Mouse (Mus musculus): ENCODE measurements at regions not wholly inside any gene's neighbourhood (a gene's known extent, or its start where the extent isn't known, plus 50 kb on each side); places are given as distances from the start of the nearest gene placed in this dataset.

GRCm38 (mm10) chr12:39952854-39953253, 85.0 kb downstream of the Arl4a start:
- Histone ChIP-seq H3K9me3 (ENCODE audit: control insufficient read depth, low read length) (no peaks in the 10 kb centered on the region), H3K4me2 (ENCODE audit: low read depth, low read length) (no peak overlapping the region), H3K27me3 (replicated peaks; ENCODE audit: control insufficient read depth, insufficient read depth, low read length) (no peaks in the 10 kb centered on the region), H3K9ac (ENCODE audit: low read depth, low read length) (no peak overlapping the region), H3K4me3 (ENCODE audit: low read depth, low read length) (no peak overlapping the region), H3K36me3 (ENCODE audit: control insufficient read depth, insufficient read depth, low read length) (no peaks in the 10 kb centered on the region), H3K27ac (replicated peaks; ENCODE audit: low read depth, low read length) (no peak overlapping the region), H3K4me1 (ENCODE audit: control insufficient read depth, insufficient read depth, low read length) (peaks cover 4% of the 10 kb centered on the region)
- DNase-seq (ENCODE audit: low spot score) (no peak), ATAC-seq (ENCODE audit: low read depth) (no peak)
- 64% methylated on average over 4 of the region's 4 CpGs for WGBS

- Histone ChIP-seq H3K9ac (ENCODE audit: low read depth, low read length) (no peak overlapping the region), H3K4me2 (ENCODE audit: low read depth, low read length) (no peak overlapping the region), H3K27ac (replicated peaks; ENCODE audit: low read depth, low read length) (no peak overlapping the region), H3K36me3 (ENCODE audit: control insufficient read depth, insufficient read depth, low read length) (no peaks in the 10 kb centered on the region), H3K27me3 (replicated peaks; ENCODE audit: control insufficient read depth, insufficient read depth, low read length) (no peaks in the 10 kb centered on the region), H3K4me3 (ENCODE audit: low read depth, low read length) (no peak overlapping the region), H3K9me3 (ENCODE audit: control insufficient read depth, low read length) (no peaks in the 10 kb centered on the region), H3K4me1 (ENCODE audit: control insufficient read depth, insufficient read depth, low read length) (peaks cover 3% of the 10 kb centered on the region; the same call in 1 of the 2 replicates)
- no peak for ATAC-seq (ENCODE audit: low read depth)
- WGBS, result 92% methylated on average over 6 of the region's 6 CpGs
- DNase-seq (ENCODE audit: low spot score), result no peak
Observed at GRCm38 (mm10) chr12:39951911-39952310, 85.9 kb downstream of the Arl4a start.

GRCm38 (mm10) chr12:39950270-39950801, 87.5 kb downstream of the Arl4a start:
- Histone ChIP-seq H3K27ac (replicated peaks; ENCODE audit: low read depth, low read length) (no peak overlapping the region), H3K9ac (ENCODE audit: low read depth, low read length) (no peak overlapping the region), H3K4me3 (ENCODE audit: low read depth, low read length) (no peak overlapping the region), H3K9me3 (ENCODE audit: control insufficient read depth, low read length) (no peaks in the 10 kb centered on the region), H3K36me3 (ENCODE audit: control insufficient read depth, insufficient read depth, low read length) (no peaks in the 10 kb centered on the region), H3K27me3 (replicated peaks; ENCODE audit: control insufficient read depth, insufficient read depth, low read length) (no peaks in the 10 kb centered on the region), H3K4me2 (ENCODE audit: low read depth, low read length) (no peak overlapping the region), H3K4me1 (ENCODE audit: control insufficient read depth, insufficient read depth, low read length) (no peaks in the 10 kb centered on the region)
- no peak for ATAC-seq (ENCODE audit: low read depth)
- 75% methylated on average over 7 of the region's 7 CpGs for WGBS
- DNase-seq (ENCODE audit: low spot score), result no peak

GRCm38 (mm10) chr12:39942910-39943309, 94.9 kb downstream of the Arl4a start:
- DNase-seq (ENCODE audit: low spot score) (peak; percentile 32), ATAC-seq (ENCODE audit: low read depth) (no peak)

GRCm38 (mm10) chr12:39941162-39941561, 96.7 kb downstream of the Arl4a start:
- Histone ChIP-seq H3K4me2 (ENCODE audit: low read depth, low read length) (no peak overlapping the region), H3K27ac (replicated peaks; ENCODE audit: low read depth, low read length) (no peak overlapping the region), H3K36me3 (ENCODE audit: control insufficient read depth, insufficient read depth, low read length) (no peaks in the 10 kb centered on the region), H3K9ac (ENCODE audit: low read depth, low read length) (no peak overlapping the region), H3K4me1 (ENCODE audit: control insufficient read depth, insufficient read depth, low read length) (no peaks in the 10 kb centered on the region), H3K4me3 (ENCODE audit: low read depth, low read length) (no peak overlapping the region), H3K27me3 (replicated peaks; ENCODE audit: control insufficient read depth, insufficient read depth, low read length) (no peaks in the 10 kb centered on the region), H3K9me3 (ENCODE audit: control insufficient read depth, low read length) (no peaks in the 10 kb centered on the region)
- DNase-seq (ENCODE audit: low spot score), result no peak
- 82% methylated on average over 1 of the region's 1 CpGs for WGBS
- ATAC-seq (ENCODE audit: low read depth), result no peak

More at GRCm38 (mm10) chr12:39942910-39943309, 94.9 kb downstream of the Arl4a start:
- Histone ChIP-seq H3K4me2 (ENCODE audit: low read depth, low read length) (no peak overlapping the region), H3K4me3 (ENCODE audit: low read depth, low read length) (no peak overlapping the region), H3K4me1 (ENCODE audit: control insufficient read depth, insufficient read depth, low read length) (no peaks in the 10 kb centered on the region), H3K36me3 (ENCODE audit: control insufficient read depth, insufficient read depth, low read length) (no peaks in the 10 kb centered on the region), H3K9me3 (ENCODE audit: control insufficient read depth, low read length) (no peaks in the 10 kb centered on the region), H3K27ac (replicated peaks; ENCODE audit: low read depth, low read length) (no peak overlapping the region), H3K27me3 (replicated peaks; ENCODE audit: control insufficient read depth, insufficient read depth, low read length) (no peaks in the 10 kb centered on the region), H3K9ac (ENCODE audit: low read depth, low read length) (no peak overlapping the region)
- WGBS, result 65% methylated on average over 5 of the region's 5 CpGs

- H3K4me3 ChIP-seq (ENCODE audit: low read depth, low read length), result no peak overlapping the region
- no peak for ATAC-seq (ENCODE audit: low read depth)
- H3K9ac ChIP-seq (ENCODE audit: low read depth, low read length), result no peak overlapping the region
- H3K27ac ChIP-seq (replicated peaks; ENCODE audit: low read depth, low read length), result no peak overlapping the region
- H3K27me3 ChIP-seq (replicated peaks; ENCODE audit: control insufficient read depth, insufficient read depth, low read length), result no peaks in the 10 kb centered on the region
- DNase-seq (ENCODE audit: low spot score), result peak; percentile 51
- H3K9me3 ChIP-seq (ENCODE audit: control insufficient read depth, low read length), result no peaks in the 10 kb centered on the region
- no peaks in the 10 kb centered on the region for H3K36me3 ChIP-seq (ENCODE audit: control insufficient read depth, insufficient read depth, low read length)
- H3K4me2 ChIP-seq (ENCODE audit: low read depth, low read length), result no peak overlapping the region
- H3K4me1 ChIP-seq (ENCODE audit: control insufficient read depth, insufficient read depth, low read length), result no peaks in the 10 kb centered on the region
Observed at GRCm38 (mm10) chr12:39939017-39939416, 98.8 kb downstream of the Arl4a start.

GRCm38 (mm10) chr12:39938211-39938610, 99.6 kb downstream of the Arl4a start:
- ATAC-seq (ENCODE audit: low read depth), result no peak
- H3K4me1 ChIP-seq (ENCODE audit: control insufficient read depth, insufficient read depth, low read length), result no peaks in the 10 kb centered on the region
- 87% methylated on average over 2 of the region's 2 CpGs for WGBS
- no peak overlapping the region for H3K4me3 ChIP-seq (ENCODE audit: low read depth, low read length)
- no peak overlapping the region for H3K27ac ChIP-seq (replicated peaks; ENCODE audit: low read depth, low read length)
- no peak overlapping the region for H3K4me2 ChIP-seq (ENCODE audit: low read depth, low read length)
- no peak overlapping the region for H3K9ac ChIP-seq (ENCODE audit: low read depth, low read length)
- no peaks in the 10 kb centered on the region for H3K36me3 ChIP-seq (ENCODE audit: control insufficient read depth, insufficient read depth, low read length)
- no peak for DNase-seq (ENCODE audit: low spot score)
- H3K9me3 ChIP-seq (ENCODE audit: control insufficient read depth, low read length), result no peaks in the 10 kb centered on the region
- H3K27me3 ChIP-seq (replicated peaks; ENCODE audit: control insufficient read depth, insufficient read depth, low read length), result no peaks in the 10 kb centered on the region

GRCm38 (mm10) chr12:39936331-39936730, 101.5 kb downstream of the Arl4a start:
- no peak overlapping the region for H3K27ac ChIP-seq (replicated peaks; ENCODE audit: low read depth, low read length)
- H3K9me3 ChIP-seq (ENCODE audit: control insufficient read depth, low read length), result no peaks in the 10 kb centered on the region
- H3K36me3 ChIP-seq (ENCODE audit: control insufficient read depth, insufficient read depth, low read length), result no peaks in the 10 kb centered on the region
- H3K4me3 ChIP-seq (ENCODE audit: low read depth, low read length), result no peak overlapping the region
- H3K9ac ChIP-seq (ENCODE audit: low read depth, low read length), result no peak overlapping the region
- ATAC-seq (ENCODE audit: low read depth) (no peak), DNase-seq (ENCODE audit: low spot score) (peak; percentile 22)
- 58% methylated on average over 11 of the region's 11 CpGs for WGBS
- H3K4me1 ChIP-seq (ENCODE audit: control insufficient read depth, insufficient read depth, low read length), result no peaks in the 10 kb centered on the region
- H3K4me2 ChIP-seq (ENCODE audit: low read depth, low read length), result no peak overlapping the region
- no peaks in the 10 kb centered on the region for H3K27me3 ChIP-seq (replicated peaks; ENCODE audit: control insufficient read depth, insufficient read depth, low read length)

GRCm38 (mm10) chr12:39935775-39936174, 102.0 kb downstream of the Arl4a start:
- DNase-seq (ENCODE audit: low spot score) (no peak), ATAC-seq (ENCODE audit: low read depth) (no peak)
- Histone ChIP-seq H3K9me3 (ENCODE audit: control insufficient read depth, low read length) (no peaks in the 10 kb centered on the region), H3K9ac (ENCODE audit: low read depth, low read length) (no peak overlapping the region), H3K4me3 (ENCODE audit: low read depth, low read length) (no peak overlapping the region), H3K27ac (replicated peaks; ENCODE audit: low read depth, low read length) (no peak overlapping the region), H3K36me3 (ENCODE audit: control insufficient read depth, insufficient read depth, low read length) (no peaks in the 10 kb centered on the region), H3K4me2 (ENCODE audit: low read depth, low read length) (no peak overlapping the region), H3K27me3 (replicated peaks; ENCODE audit: control insufficient read depth, insufficient read depth, low read length) (no peaks in the 10 kb centered on the region), H3K4me1 (ENCODE audit: control insufficient read depth, insufficient read depth, low read length) (no peaks in the 10 kb centered on the region)
- WGBS, result 86% methylated on average over 12 of the region's 12 CpGs

Data from embryonic facial prominence, embryonic 14.5 days (tissue).